Mouse (Mus musculus): Measurements from ENCODE around the gene Schip1. TPM values are rescaled to one million over a fixed set of nuclear protein-coding genes. Genes with fewer than 3 reads are reported as not detected.

Gene Schip1
- polyA plus RNA-seq, 1 experiment from 2014 or later: 108 TPM

GRCm38 (mm10) chr3:68487621-68488020 lies 423.0 kb downstream of the Schip1 start:
- Histone ChIP-seq H3K27me3 (peaks cover 14% of the 10 kb centered on the region), H3K27ac (replicated peaks) (no peak overlapping the region), H3K4me3 (no peak overlapping the region), H3K36me3 (no peaks in the 10 kb centered on the region), H3K4me2 (replicated peaks) (no peak overlapping the region), H3K9me3 (no peaks in the 10 kb centered on the region), H3K9ac (replicated peaks) (no peak overlapping the region), H3K4me1 (no peaks in the 10 kb centered on the region)
- 79% methylated on average over 1 of the region's 1 CpGs for WGBS
- ATAC-seq (ENCODE audit: low FRiP score, low read depth): no peak

- 77% methylated on average over 5 of the region's 5 CpGs for WGBS
- no peaks in the 10 kb centered on the region for H3K9me3 ChIP-seq
- no peak for ATAC-seq (ENCODE audit: low FRiP score, low read depth)
- peaks cover 6% of the 10 kb centered on the region for H3K4me1 ChIP-seq
- no peak overlapping the region for H3K4me2 ChIP-seq (replicated peaks)
- peaks cover 21% of the 10 kb centered on the region for H3K27me3 ChIP-seq
- no peaks in the 10 kb centered on the region for H3K36me3 ChIP-seq
- no peak overlapping the region for H3K9ac ChIP-seq (replicated peaks)
- no peak overlapping the region for H3K4me3 ChIP-seq
- H3K27ac ChIP-seq (replicated peaks): no peak overlapping the region
These were observed 423.7 kb downstream of the Schip1 start for GRCm38 (mm10) chr3:68488316-68488715.

DNA sequence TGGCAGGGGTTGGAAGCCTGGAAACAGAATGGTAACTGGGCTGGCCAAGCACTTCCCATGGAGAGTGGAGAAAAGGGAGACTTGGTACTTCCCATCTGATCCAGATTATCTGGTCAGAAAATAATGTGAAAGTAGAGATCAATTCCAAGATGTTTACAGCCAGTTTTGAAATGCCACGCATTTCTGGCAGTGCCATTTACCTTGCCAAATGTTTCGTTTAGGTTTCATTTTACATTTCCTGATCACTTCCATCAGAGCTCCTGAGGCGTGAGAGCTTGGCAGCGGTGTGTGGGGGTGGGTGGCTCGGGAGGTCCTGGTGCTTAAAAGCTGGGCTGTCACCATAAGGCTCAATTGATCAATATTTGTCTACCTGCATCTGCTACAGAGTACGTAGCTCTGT lies 426.9 kb downstream of the Schip1 start:
- Histone ChIP-seq H3K9ac (replicated peaks) (no peak overlapping the region), H3K27me3 (peaks cover 22% of the 10 kb centered on the region), H3K4me2 (replicated peaks) (no peak overlapping the region), H3K36me3 (no peaks in the 10 kb centered on the region), H3K27ac (replicated peaks) (no peak overlapping the region), H3K4me1 (peaks cover 23% of the 10 kb centered on the region), H3K4me3 (no peak overlapping the region), H3K9me3 (no peaks in the 10 kb centered on the region)
- no peak for ATAC-seq (ENCODE audit: low FRiP score, low read depth)
- WGBS: 63% methylated on average over 6 of the region's 6 CpGs

DNA sequence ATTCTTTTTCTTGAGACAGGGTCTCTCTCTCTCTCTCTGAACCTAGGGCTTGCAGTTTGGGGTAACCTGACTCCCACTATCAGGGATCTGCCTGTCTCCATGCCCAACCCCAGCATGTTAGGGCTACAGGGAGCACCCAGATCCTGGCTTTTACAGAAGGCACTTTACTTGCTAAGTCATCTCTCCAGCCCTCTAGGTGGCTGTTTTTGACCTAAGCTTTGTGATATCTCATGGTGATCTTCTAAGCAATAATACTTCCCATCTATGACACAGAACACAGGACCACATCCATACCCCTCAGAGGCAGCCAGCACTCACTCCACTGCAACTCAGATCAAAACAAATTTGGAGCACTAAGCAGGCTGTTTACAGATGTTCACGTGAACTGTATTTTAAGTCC lies 427.5 kb downstream of the Schip1 start:
- Histone ChIP-seq H3K4me1 (peaks cover 26% of the 10 kb centered on the region), H3K36me3 (no peaks in the 10 kb centered on the region), H3K4me2 (replicated peaks) (no peak overlapping the region), H3K27ac (replicated peaks) (no peak overlapping the region), H3K9ac (replicated peaks) (no peak overlapping the region), H3K4me3 (no peak overlapping the region), H3K27me3 (peaks cover 22% of the 10 kb centered on the region), H3K9me3 (no peaks in the 10 kb centered on the region)
- no peak for ATAC-seq (ENCODE audit: low FRiP score, low read depth)
- 58% methylated on average over 1 of the region's 1 CpGs for WGBS

GRCm38 (mm10) chr3:68492513-68492912 lies 427.9 kb downstream of the Schip1 start:
- no peak overlapping the region for H3K4me3 ChIP-seq
- peaks cover 26% of the 10 kb centered on the region for H3K4me1 ChIP-seq
- 17% methylated on average over 3 of the region's 3 CpGs for WGBS
- ATAC-seq (ENCODE audit: low FRiP score, low read depth): no peak
- H3K4me2 ChIP-seq (replicated peaks): 0 out of 2 replicates have a peak overlapping the region, but pooled peaks have one; percentile 98
- no peaks in the 10 kb centered on the region for H3K9me3 ChIP-seq
- H3K36me3 ChIP-seq: no peaks in the 10 kb centered on the region
- H3K9ac ChIP-seq (replicated peaks): no peak overlapping the region
- no peak overlapping the region for H3K27ac ChIP-seq (replicated peaks)
- peaks cover 22% of the 10 kb centered on the region for H3K27me3 ChIP-seq

DNA sequence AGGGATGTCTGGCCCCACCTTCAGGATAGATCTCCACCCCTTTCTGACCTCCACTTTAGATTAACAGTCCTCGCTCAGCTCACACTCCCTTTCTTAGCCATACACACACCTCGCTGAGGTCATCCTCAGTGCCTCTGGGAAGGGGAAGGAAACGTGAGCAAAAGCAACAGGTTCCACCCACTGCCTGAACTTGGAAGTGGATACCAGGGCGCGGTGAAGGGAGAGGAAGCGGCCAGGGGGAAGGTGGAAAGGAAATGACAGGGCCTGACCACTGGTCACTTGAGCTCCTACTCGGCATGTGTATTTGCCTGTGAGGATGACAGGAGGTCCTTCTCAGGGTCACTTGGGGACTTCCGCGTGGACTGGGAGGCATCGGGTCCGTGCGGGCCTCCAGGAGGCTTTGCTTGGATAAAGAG lies 428.6 kb downstream of the Schip1 start:
- no peak for ATAC-seq (ENCODE audit: low FRiP score, low read depth)
- Histone ChIP-seq H3K4me1 (peaks cover 26% of the 10 kb centered on the region), H3K4me3 (peak overlapping the region; percentile 70), H3K9ac (replicated peaks) (peak overlapping the region; percentile 73), H3K9me3 (no peaks in the 10 kb centered on the region), H3K36me3 (no peaks in the 10 kb centered on the region), H3K27ac (replicated peaks) (peak overlapping the region; percentile 77), H3K27me3 (peaks cover 22% of the 10 kb centered on the region), H3K4me2 (replicated peaks) (peak overlapping the region; percentile 98)
- WGBS: 1% methylated on average over 12 of the region's 12 CpGs

DNA sequence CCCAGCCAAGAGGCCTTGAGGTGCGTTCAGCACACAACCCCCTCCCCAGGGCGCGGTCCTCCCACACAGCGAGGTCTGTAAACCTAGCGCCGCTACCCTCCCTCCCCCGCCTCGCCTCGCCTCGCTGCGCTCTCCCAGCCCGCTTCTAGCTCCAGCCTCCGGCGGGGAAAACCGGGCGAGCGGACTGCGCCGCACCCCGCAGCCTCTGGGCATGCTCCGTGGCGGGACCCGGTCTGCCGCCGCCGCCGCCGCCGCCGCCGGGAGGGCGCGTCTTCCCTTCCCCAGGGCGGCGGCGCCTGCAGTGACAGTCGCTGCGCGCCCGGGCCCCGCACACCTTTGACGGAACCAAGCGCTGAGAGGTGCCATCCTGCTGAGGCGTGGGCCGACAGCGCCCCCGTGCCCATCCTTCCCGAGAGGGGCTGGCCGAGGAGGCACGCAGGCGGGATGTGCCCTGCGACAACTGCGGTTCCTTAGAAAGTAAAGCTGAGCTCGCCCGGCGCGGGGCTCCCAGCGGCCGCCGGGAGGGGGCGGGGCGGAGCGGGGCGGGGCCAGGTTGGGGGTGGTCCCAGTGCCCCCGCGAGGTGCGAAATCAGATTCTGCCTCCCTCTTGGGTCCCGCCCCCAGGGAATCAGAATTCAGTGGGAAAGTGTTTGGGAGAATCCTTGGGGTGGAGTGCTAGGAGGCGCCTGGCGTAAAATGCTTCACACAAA lies 429.1 kb downstream of the Schip1 start:
- ATAC-seq (ENCODE audit: low FRiP score, low read depth): peak; percentile 85
- Histone ChIP-seq H3K9me3 (no peaks in the 10 kb centered on the region), H3K4me3 (peak overlapping the region; percentile 70), H3K4me1 (peaks cover 26% of the 10 kb centered on the region), H3K36me3 (no peaks in the 10 kb centered on the region), H3K4me2 (replicated peaks) (peak overlapping the region; percentile 98), H3K9ac (replicated peaks) (peak overlapping the region; percentile 73), H3K27me3 (peaks cover 22% of the 10 kb centered on the region), H3K27ac (replicated peaks) (peak overlapping the region; percentile 77)
- WGBS: under 1% methylated on average over 70 of the region's 70 CpGs

GRCm38 (mm10) chr3:68494296-68495095 lies 429.9 kb downstream of the Schip1 start:
- peak overlapping the region; percentile 98 for H3K4me2 ChIP-seq (replicated peaks)
- ATAC-seq (ENCODE audit: low FRiP score, low read depth): peak; percentile 66
- H3K4me1 ChIP-seq: peaks cover 26% of the 10 kb centered on the region
- peak overlapping the region; percentile 73 for H3K9ac ChIP-seq (replicated peaks)
- no peaks in the 10 kb centered on the region for H3K36me3 ChIP-seq
- H3K4me3 ChIP-seq: peak overlapping the region; percentile 70
- peak overlapping the region; percentile 77 for H3K27ac ChIP-seq (replicated peaks)
- H3K9me3 ChIP-seq: no peaks in the 10 kb centered on the region
- WGBS: 1% methylated on average over 64 of the region's 68 CpGs
- H3K27me3 ChIP-seq: peaks cover 22% of the 10 kb centered on the region

DNA sequence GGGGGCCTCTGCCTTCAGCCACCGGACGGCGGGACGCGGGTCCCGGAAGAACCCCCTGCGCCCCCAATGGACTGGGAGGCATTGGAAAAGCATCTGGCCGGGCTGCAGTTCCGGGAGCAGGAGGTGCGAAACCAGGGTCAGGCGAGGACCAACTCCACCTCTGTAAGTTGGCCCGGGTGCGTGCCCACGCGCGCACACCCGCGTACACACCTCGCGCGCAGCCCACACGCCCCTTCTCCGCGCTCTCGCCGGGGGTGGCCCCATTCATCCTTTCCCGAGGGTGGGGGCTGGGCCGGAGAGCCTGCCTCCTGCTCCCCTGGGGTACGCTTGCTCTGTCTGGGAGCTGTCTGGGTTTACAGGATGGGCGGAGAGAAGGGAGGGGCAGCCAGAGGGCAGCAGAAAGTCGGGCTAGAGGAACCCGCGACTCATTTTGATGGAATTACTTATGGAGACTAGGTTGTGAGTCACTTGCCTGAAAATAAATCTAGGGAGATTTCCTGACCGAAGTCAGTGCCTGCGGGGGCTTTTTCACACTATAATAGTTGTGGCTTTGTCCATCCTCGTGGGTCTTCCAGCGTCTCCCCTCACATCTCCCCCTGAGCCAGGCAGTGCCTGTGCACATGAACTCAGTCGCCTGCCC lies 430.6 kb downstream of the Schip1 start:
- ATAC-seq (ENCODE audit: low FRiP score, low read depth): peak; percentile 48
- H3K4me1 ChIP-seq: peaks cover 26% of the 10 kb centered on the region
- H3K9ac ChIP-seq (replicated peaks): peak overlapping the region; percentile 73
- peak overlapping the region; percentile 70 for H3K4me3 ChIP-seq
- peak overlapping the region; percentile 77 for H3K27ac ChIP-seq (replicated peaks)
- H3K4me2 ChIP-seq (replicated peaks): peak overlapping the region; percentile 98
- no peaks in the 10 kb centered on the region for H3K9me3 ChIP-seq
- H3K27me3 ChIP-seq: peaks cover 22% of the 10 kb centered on the region
- under 1% methylated on average over 36 of the region's 38 CpGs for WGBS
- H3K36me3 ChIP-seq: no peaks in the 10 kb centered on the region

DNA sequence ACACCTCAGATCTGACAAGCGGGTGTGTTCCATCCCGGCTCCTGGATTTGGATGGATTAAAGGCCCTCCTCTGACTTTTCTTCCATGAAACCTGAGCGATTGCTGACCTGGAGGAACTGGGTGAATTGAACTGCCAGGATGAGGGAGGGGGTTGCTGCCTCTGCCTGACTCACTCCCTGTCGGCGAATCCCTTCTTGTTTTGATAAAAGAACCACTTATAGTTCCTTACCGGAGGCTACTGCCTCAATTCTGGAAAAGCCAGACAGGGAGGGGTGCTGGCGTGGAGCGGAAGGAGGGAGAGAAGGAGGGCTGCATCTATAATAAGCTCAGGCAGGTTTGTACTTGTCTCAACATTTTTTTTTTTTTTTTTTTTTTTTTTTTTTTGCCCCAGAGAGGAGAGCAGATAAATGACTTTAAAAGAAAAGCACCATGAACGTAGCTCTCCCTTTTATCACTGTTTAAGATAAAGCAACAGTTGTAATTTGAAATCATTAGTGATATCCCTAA lies 431.2 kb downstream of the Schip1 start:
- WGBS: 2% methylated on average over 9 of the region's 9 CpGs
- no peak for ATAC-seq (ENCODE audit: low FRiP score, low read depth)
- Histone ChIP-seq H3K9ac (replicated peaks) (peak overlapping the region; percentile 73), H3K36me3 (no peaks in the 10 kb centered on the region), H3K4me3 (peak overlapping the region; percentile 70), H3K4me2 (replicated peaks) (peak overlapping the region; percentile 98), H3K9me3 (no peaks in the 10 kb centered on the region), H3K27me3 (peaks cover 21% of the 10 kb centered on the region), H3K4me1 (peaks cover 26% of the 10 kb centered on the region), H3K27ac (replicated peaks) (peak overlapping the region; percentile 77; the same call in 1 of the 2 replicates)

- Histone ChIP-seq H3K27me3 (peaks cover 18% of the 10 kb centered on the region), H3K4me1 (peaks cover 26% of the 10 kb centered on the region), H3K36me3 (no peaks in the 10 kb centered on the region), H3K27ac (replicated peaks) (no peak overlapping the region), H3K4me3 (no peak overlapping the region), H3K4me2 (replicated peaks) (peak overlapping the region; percentile 98), H3K9me3 (no peaks in the 10 kb centered on the region), H3K9ac (replicated peaks) (no peak overlapping the region)
- no peak for ATAC-seq (ENCODE audit: low FRiP score, low read depth)
- 62% methylated on average over 6 of the region's 6 CpGs for WGBS
These were observed 431.9 kb downstream of the Schip1 start for GRCm38 (mm10) chr3:68496513-68496912.
